Mouse (Mus musculus) thymus, adult 2 months (tissue): ENCODE results near the gene Gng12.

Experiments
- CTCF ChIP-seq: fragments of 200-500 bp; IDR thresholded peaks from 2 replicates; pipeline ENCODE4 v1.5.1; 2012; ENCODE audit warnings: mild to moderate bottlenecking, control low read depth, low read length, moderate library complexity, borderline replicate concordance; ENCODE audit not compliant: control insufficient read depth, poor library complexity, insufficient read depth; ENCODE audit errors: extremely low read depth
- POLR2A ChIP-seq: fragments of 200-500 bp; IDR thresholded peaks from 2 replicates; pipeline ENCODE4 v1.6.1; 2012; ENCODE audit warnings: mild to moderate bottlenecking, low read length, control low read depth, moderate library complexity; ENCODE audit not compliant: control insufficient read depth, poor library complexity, insufficient read depth; ENCODE audit errors: extremely low read depth

GRCm38 (mm10) chr6:66955089-66955657 lies 59.0 kb downstream of the Gng12 start:
- TF ChIP-seq POLR2A, result no peak
- 0 out of 2 replicates have a peak, but pooled peaks have one; percentile 26 for TF ChIP-seq CTCF
